Comparison of ENCODE assay signal across 39 mouse cellular contexts in the genomic region with DNA sequence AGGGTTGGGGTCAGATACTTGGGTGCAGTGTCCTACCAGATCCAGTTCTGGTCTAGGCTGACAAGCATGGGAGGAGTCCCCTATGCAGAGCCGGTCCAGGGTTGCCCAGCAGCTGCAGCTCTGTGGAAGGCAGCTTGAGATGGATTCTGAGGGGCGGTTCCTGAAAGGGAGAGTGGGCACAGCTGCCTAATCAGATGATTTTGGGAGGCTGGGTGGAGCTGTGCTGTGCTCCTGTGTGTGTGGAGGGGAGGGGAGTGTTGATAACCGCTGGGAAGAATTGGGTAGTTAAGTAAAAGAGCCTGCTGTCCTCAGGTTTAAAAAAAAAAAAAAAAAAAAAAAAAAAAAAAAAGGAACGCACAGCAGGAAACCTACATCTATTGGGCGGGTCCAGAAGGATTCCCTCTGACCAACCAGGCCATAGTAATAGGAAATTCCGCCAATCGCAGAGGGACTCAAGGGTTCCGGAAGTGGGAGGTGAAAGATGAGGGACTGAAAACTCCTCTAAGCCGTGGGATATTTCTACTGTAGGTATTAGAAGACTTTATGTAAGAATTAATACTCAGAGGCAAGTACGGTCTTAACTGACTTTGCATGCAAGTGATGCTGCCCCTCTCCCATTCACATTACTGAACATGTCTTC. TPM values are rescaled to one million over a fixed set of nuclear protein-coding genes. Genes with fewer than 3 reads are reported as not detected.
DNase-seq lines count a peak whose midpoint lies in the region; ATAC-seq and TF ChIP-seq lines count a peak whose summit lies in the region.
"Had no signal": no experiment of that assay in that cellular context is flagged by ENCODE, and none has a peak within 500 bp of the region (broad histone marks: within the 10 kb centered on the region; RNA-seq: fewer than 3 reads in every experiment).

No protein-coding gene starts in this region.

- ATAC-seq in liver, postnatal 0 days = no peak
- ATAC-seq in liver, embryonic 13.5 days (ENCODE audit: low read depth) = peak; percentile 81
- peak; percentile 84 for ATAC-seq in megakaryocyte-erythroid progenitor cell, adult 5-6 weeks (replicated peaks; ENCODE audit: low FRiP score, low TSS enrichment, poor library complexity, severe bottlenecking)
- no peak for ATAC-seq in forebrain, embryonic 14.5 days
- ATAC-seq: forebrain, embryonic 15.5 days had no signal

- H3K4me2 ChIP-seq in liver, postnatal 0 days (ENCODE audit: low read depth, low read length) = no peak overlapping the region
- H3K4me2 ChIP-seq in liver, embryonic 13.5 days = peak overlapping the region; percentile 14; the same call in 1 of the 2 replicates
- no peak overlapping the region for H3K4me2 ChIP-seq in forebrain, embryonic 14.5 days (ENCODE audit: low read length)
- H3K4me2 ChIP-seq: forebrain, embryonic 15.5 days; heart, embryonic 13.5 days; hindbrain, embryonic 14.5 days; kidney, embryonic 15.5 days; lung, embryonic 14.5 days; midbrain, embryonic 12.5 days; neural tube, embryonic 13.5 days had no signal

- TF ChIP-seq EP300 in liver, postnatal 0 days (IDR thresholded peaks at IDR 0.05; ENCODE audit: low read depth) = no peak

- WGBS in liver, postnatal 0 days (ENCODE audit: insufficient replicate concordance) = 53% methylated on average over 10 of the region's 10 CpGs
- 49% methylated on average over 10 of the region's 10 CpGs for WGBS in liver, embryonic 13.5 days (ENCODE audit: insufficient replicate concordance)
- WGBS in forebrain, embryonic 14.5 days = 61% methylated on average over 10 of the region's 10 CpGs

- no peaks in the 10 kb centered on the region for H3K9me3 ChIP-seq in liver, postnatal 0 days (ENCODE audit: low read length)
- H3K9me3 ChIP-seq in liver, embryonic 13.5 days (replicated peaks) = no peaks in the 10 kb centered on the region
- H3K9me3 ChIP-seq in forebrain, embryonic 14.5 days (replicated peaks; ENCODE audit: control insufficient read depth, low read length) = 0 out of 2 replicates have a peak, but pooled peaks cover 12% of the 10 kb centered on the region
- H3K9me3 ChIP-seq: heart, embryonic 13.5 days; kidney, embryonic 15.5 days; midbrain, embryonic 12.5 days had no signal

- H3K36me3 ChIP-seq in liver, postnatal 0 days (replicated peaks; ENCODE audit: insufficient read depth, low read length) = no peaks in the 10 kb centered on the region
- no peaks in the 10 kb centered on the region for H3K36me3 ChIP-seq in liver, embryonic 13.5 days
- H3K36me3 ChIP-seq in forebrain, embryonic 14.5 days (ENCODE audit: control insufficient read depth, insufficient read depth, low read length) = no peaks in the 10 kb centered on the region
- H3K36me3 ChIP-seq: forebrain, embryonic 15.5 days; heart, embryonic 13.5 days; kidney, embryonic 15.5 days; midbrain, embryonic 12.5 days; neural tube, embryonic 13.5 days had no signal

- no peak overlapping the region for H3K9ac ChIP-seq in liver, postnatal 0 days (replicated peaks)
- no peak overlapping the region for H3K9ac ChIP-seq in liver, embryonic 13.5 days
- no peak overlapping the region for H3K9ac ChIP-seq in forebrain, embryonic 14.5 days (ENCODE audit: low read length)
- H3K9ac ChIP-seq: forebrain, embryonic 15.5 days; heart, embryonic 13.5 days; hindbrain, embryonic 14.5 days; kidney, embryonic 15.5 days; lung, embryonic 14.5 days; midbrain, embryonic 12.5 days; neural tube, embryonic 13.5 days had no signal

- H3K27me3 ChIP-seq in liver, postnatal 0 days (ENCODE audit: insufficient read depth, low read length) = no peaks in the 10 kb centered on the region
- H3K27me3 ChIP-seq in liver, embryonic 13.5 days = no peaks in the 10 kb centered on the region
- H3K27me3 ChIP-seq in forebrain, embryonic 14.5 days (replicated peaks; ENCODE audit: control insufficient read depth, insufficient read depth, low read length) = no peaks in the 10 kb centered on the region
- H3K27me3 ChIP-seq: forebrain, embryonic 15.5 days; heart, embryonic 13.5 days; kidney, embryonic 15.5 days; midbrain, embryonic 12.5 days; neural tube, embryonic 13.5 days had no signal

- H3K27ac ChIP-seq in liver, postnatal 0 days (ENCODE audit: low read depth) = no peak overlapping the region
- H3K27ac ChIP-seq in liver, embryonic 13.5 days = no peak overlapping the region
- H3K27ac ChIP-seq in forebrain, embryonic 14.5 days (ENCODE audit: low read depth, low read length) = no peak overlapping the region
- H3K27ac ChIP-seq: forebrain, embryonic 15.5 days; gastrocnemius, adult 2 months; heart, embryonic 13.5 days; hindbrain, embryonic 14.5 days; kidney, embryonic 15.5 days; left cerebral cortex, adult 2 months; midbrain, embryonic 12.5 days; neural tube, embryonic 13.5 days had no signal

- no peak for TF ChIP-seq CTCF in liver, postnatal 0 days (IDR thresholded peaks at IDR 0.05; ENCODE audit: low read depth)

- DNase-seq in liver = peak; percentile 5
- DNase-seq in liver, postnatal 0 days = no peak
- DNase-seq in c-Kit-positive CD71-positive TER-119-negative erythroid progenitor cells, embryonic 14.5 days (ENCODE audit: low read depth) = peak; percentile 20
- DNase-seq in liver, embryonic 13.5 days = peak; percentile 65
- no peak for DNase-seq in kidney, adult 9 months
- DNase-seq in heart, adult 18-20 months = no peak
- no peak for DNase-seq in forebrain, embryonic 14.5 days (ENCODE audit: low spot score)
- DNase-seq: adrenal gland, postnatal 10 days; cerebellum, adult 2 months; cerebellum, postnatal 14 days; gastrocnemius, adult 2 months; heart, postnatal 10 days; kidney, adult 11 months; kidney, postnatal 25 days; left cerebral cortex, postnatal 4 days; lung, embryonic 14.5 days; lung, postnatal 14 days; right cerebral cortex, postnatal 14 days; thymus, postnatal 14 days had no signal

- no peak overlapping the region for H3K4me3 ChIP-seq in liver, postnatal 0 days (ENCODE audit: low read depth, low read length)
- H3K4me3 ChIP-seq in liver, embryonic 13.5 days (replicated peaks) = no peak overlapping the region
- H3K4me3 ChIP-seq in forebrain, embryonic 14.5 days (ENCODE audit: low read depth, low read length) = no peak overlapping the region
- H3K4me3 ChIP-seq: forebrain, embryonic 15.5 days; gastrocnemius, adult 2 months; heart, embryonic 13.5 days; kidney, embryonic 15.5 days; left cerebral cortex, adult 2 months; midbrain, embryonic 12.5 days; neural tube, embryonic 13.5 days had no signal

- H3K4me1 ChIP-seq in liver, postnatal 0 days (ENCODE audit: insufficient read depth) = no peaks in the 10 kb centered on the region
- no peaks in the 10 kb centered on the region for H3K4me1 ChIP-seq in liver, embryonic 13.5 days (replicated peaks)
- no peaks in the 10 kb centered on the region for H3K4me1 ChIP-seq in forebrain, embryonic 14.5 days (ENCODE audit: control insufficient read depth, insufficient read depth, low read length)
- H3K4me1 ChIP-seq: forebrain, embryonic 15.5 days; heart, embryonic 13.5 days; kidney, embryonic 15.5 days; midbrain, embryonic 12.5 days; neural tube, embryonic 13.5 days had no signal

RNA-seq across cellular contexts. Expression of gene Zfp945, which starts 17.2 kb away (rescaled TPM):
- polyA plus RNA-seq in liver, postnatal 0 days (2015; fragmentation: Nextera tagmentation; extraction: Ambion mirVana) = 4.6 and 4.8 TPM in 2 replicates
- polyA plus RNA-seq in liver, embryonic 13.5 days (2015; fragmentation: Nextera tagmentation; extraction: Ambion mirVana) = 1.8 and 2.2 TPM in 2 replicates
- 4.5 and 5.9 TPM in 2 replicates for total RNA-seq in megakaryocyte-erythroid progenitor cell, adult 5-6 weeks (2014; fragmentation: Nextera tagmentation)
- 3.2 and 16.7 TPM in 2 replicates for total RNA-seq in megakaryocyte-erythroid progenitor cell, adult 5-6 weeks (2017)
- 1 to 10 TPM; 4.1 to 4.6 TPM for total RNA-seq in heart, adult 18-20 months (2021)
- 25.5 and 26.0 TPM in 2 replicates for polyA plus RNA-seq in forebrain, embryonic 14.5 days (2014; fragmentation: Nextera tagmentation; extraction: Ambion mirVana)

RNA-seq across cellular contexts. Expression of gene Vmn2r113, which starts 58.6 kb away (rescaled TPM):
- not detected in 2 replicates for polyA plus RNA-seq in liver, postnatal 0 days (2015; fragmentation: Nextera tagmentation; extraction: Ambion mirVana)
- not detected in 2 replicates for polyA plus RNA-seq in liver, embryonic 13.5 days (2015; fragmentation: Nextera tagmentation; extraction: Ambion mirVana)
- not detected in 2 replicates for total RNA-seq in megakaryocyte-erythroid progenitor cell, adult 5-6 weeks (2014; fragmentation: Nextera tagmentation)
- 0.09 TPM in 1 of 2 replicates, not detected in the other for total RNA-seq in megakaryocyte-erythroid progenitor cell, adult 5-6 weeks (2017)
- total RNA-seq in heart, adult 18-20 months (2021) = not detected
- not detected in 2 replicates for polyA plus RNA-seq in forebrain, embryonic 14.5 days (2014; fragmentation: Nextera tagmentation; extraction: Ambion mirVana)
- total RNA-seq: adrenal gland, postnatal 10 days; gastrocnemius, adult 2 months; gastrocnemius, postnatal 4 days; heart, adult 8-10 months; heart, postnatal 10 days; hematopoietic stem cell, adult 5-6 weeks; layer of hippocampus, adult 18-20 months; layer of hippocampus, postnatal 14 days; left cerebral cortex, adult 2 months; left cerebral cortex, postnatal 4 days had no signal
- polyA plus RNA-seq: cerebellum, adult 2 months; cortical plate, adult 2 months; embryonic facial prominence, embryonic 14.5 days; forebrain, embryonic 15.5 days; frontal cortex, adult 2 months; heart, embryonic 13.5 days; hindbrain, embryonic 14.5 days; kidney, embryonic 15.5 days; limb, embryonic 14.5 days; lung, embryonic 14.5 days; midbrain, embryonic 12.5 days; neural tube, embryonic 13.5 days; small intestine, adult 2 months; stomach, embryonic 16.5 days; urinary bladder, adult 2 months had no signal

Comparison
In these comparisons a context has a peak if more than half of its experiments do, and no peak if none do; other contexts are left out.
1. DNase-seq: peak in liver (single experiment), c-Kit-positive CD71-positive TER-119-negative erythroid progenitor cells, embryonic 14.5 days (single experiment) and liver, embryonic 13.5 days (single experiment); none in liver, postnatal 0 days (single experiment), kidney, adult 9 months (single experiment), heart, adult 18-20 months (0 of 2) and forebrain, embryonic 14.5 days (single experiment).
2. ATAC-seq: peak in liver, embryonic 13.5 days (single experiment) and megakaryocyte-erythroid progenitor cell, adult 5-6 weeks (single experiment); none in liver, postnatal 0 days (single experiment) and forebrain, embryonic 14.5 days (single experiment).